Mouse (Mus musculus): ENCODE measurements around the gene Vcp. TPM values are rescaled to one million over a fixed set of nuclear protein-coding genes. Genes with fewer than 3 reads are reported as not detected.

The Vcp gene
- polyA plus RNA-seq, 1 experiment from 2014 or later, result 519 TPM

- no peak overlapping the region for H3K4me2 ChIP-seq (ENCODE audit: low read depth, low read length)
- ATAC-seq (ENCODE audit: low read depth), result no peak
- no peaks in the 10 kb centered on the region for H3K27me3 ChIP-seq (ENCODE audit: control insufficient read depth, insufficient read depth, low read depth, low read length)
- no peak overlapping the region for H3K9ac ChIP-seq (ENCODE audit: low read length)
- peaks cover 34% of the 10 kb centered on the region for H3K36me3 ChIP-seq (ENCODE audit: control insufficient read depth, insufficient read depth, low read length)
- WGBS, result 91% methylated on average over 23 of the region's 23 CpGs
- H3K4me1 ChIP-seq (replicated peaks; ENCODE audit: control insufficient read depth, insufficient read depth, low read length), result peaks cover 5% of the 10 kb centered on the region
- no peak overlapping the region for H3K4me3 ChIP-seq (ENCODE audit: low read length)
- H3K9me3 ChIP-seq (ENCODE audit: control insufficient read depth, low read length), result no peaks in the 10 kb centered on the region
- no peak overlapping the region for H3K27ac ChIP-seq (ENCODE audit: low read length)
Observed at GRCm38 (mm10) chr4:43019641-43020465, 19.5 kb upstream of the Vcp start.

- ATAC-seq (ENCODE audit: low read depth), result no peak
- no peaks in the 10 kb centered on the region for H3K4me1 ChIP-seq (replicated peaks; ENCODE audit: control insufficient read depth, insufficient read depth, low read length)
- no peak overlapping the region for H3K27ac ChIP-seq (ENCODE audit: low read length)
- no peaks in the 10 kb centered on the region for H3K27me3 ChIP-seq (ENCODE audit: control insufficient read depth, insufficient read depth, low read depth, low read length)
- no peaks in the 10 kb centered on the region for H3K9me3 ChIP-seq (ENCODE audit: control insufficient read depth, low read length)
- H3K9ac ChIP-seq (ENCODE audit: low read length), result no peak overlapping the region
- peaks cover 34% of the 10 kb centered on the region for H3K36me3 ChIP-seq (ENCODE audit: control insufficient read depth, insufficient read depth, low read length)
- H3K4me3 ChIP-seq (ENCODE audit: low read length), result no peak overlapping the region
- no peak overlapping the region for H3K4me2 ChIP-seq (ENCODE audit: low read depth, low read length)
- WGBS, result 88% methylated on average over 10 of the region's 10 CpGs
Observed at GRCm38 (mm10) chr4:43019176-43019575, 18.9 kb upstream of the Vcp start.

GRCm38 (mm10) chr4:43018156-43018555 is 17.8 kb upstream of the Vcp start:
- Histone ChIP-seq H3K9ac (ENCODE audit: low read length) (no peak overlapping the region), H3K4me3 (ENCODE audit: low read length) (no peak overlapping the region), H3K9me3 (ENCODE audit: control insufficient read depth, low read length) (no peaks in the 10 kb centered on the region), H3K4me1 (replicated peaks; ENCODE audit: control insufficient read depth, insufficient read depth, low read length) (no peaks in the 10 kb centered on the region), H3K36me3 (ENCODE audit: control insufficient read depth, insufficient read depth, low read length) (peaks cover 34% of the 10 kb centered on the region), H3K27me3 (ENCODE audit: control insufficient read depth, insufficient read depth, low read depth, low read length) (no peaks in the 10 kb centered on the region), H3K4me2 (ENCODE audit: low read depth, low read length) (no peak overlapping the region), H3K27ac (ENCODE audit: low read length) (no peak overlapping the region)
- WGBS, result 92% methylated on average over 4 of the region's 4 CpGs
- no peak for ATAC-seq (ENCODE audit: low read depth)

GRCm38 (mm10) chr4:43012091-43012490 is 11.8 kb upstream of the Vcp start:
- H3K4me3 ChIP-seq (ENCODE audit: low read length), result no peak overlapping the region
- peaks cover 5% of the 10 kb centered on the region; the same call in 1 of the 2 replicates for H3K4me1 ChIP-seq (replicated peaks; ENCODE audit: control insufficient read depth, insufficient read depth, low read length)
- no peak overlapping the region for H3K4me2 ChIP-seq (ENCODE audit: low read depth, low read length)
- no peak for ATAC-seq (ENCODE audit: low read depth)
- no peaks in the 10 kb centered on the region for H3K9me3 ChIP-seq (ENCODE audit: control insufficient read depth, low read length)
- H3K9ac ChIP-seq (ENCODE audit: low read length), result no peak overlapping the region
- H3K36me3 ChIP-seq (ENCODE audit: control insufficient read depth, insufficient read depth, low read length), result peaks cover 4% of the 10 kb centered on the region
- no peak overlapping the region for H3K27ac ChIP-seq (ENCODE audit: low read length)
- 95% methylated on average over 1 of the region's 1 CpGs for WGBS
- H3K27me3 ChIP-seq (ENCODE audit: control insufficient read depth, insufficient read depth, low read depth, low read length), result no peaks in the 10 kb centered on the region

GRCm38 (mm10) chr4:43010161-43011038 is 10.1 kb upstream of the Vcp start, which contains the start of gene Fancg:
TSS of gene Fancg (minus strand) at chr4:43010506.
- Histone ChIP-seq H3K27ac (ENCODE audit: low read length) (peak within 1 kb of the TSS; percentile 23), H3K9ac (ENCODE audit: low read length) (peak within 1 kb of the TSS; percentile 75)
- under 1% methylated on average over 37 of the region's 37 CpGs for WGBS

GRCm38 (mm10) chr4:43005765-43006164 is 5.5 kb upstream of the Vcp start:
- WGBS, result 48% methylated on average over 2 of the region's 2 CpGs
- no peaks in the 10 kb centered on the region for H3K27me3 ChIP-seq (ENCODE audit: control insufficient read depth, insufficient read depth, low read depth, low read length)
- no peak for ATAC-seq (ENCODE audit: low read depth)
- H3K9me3 ChIP-seq (ENCODE audit: control insufficient read depth, low read length), result no peaks in the 10 kb centered on the region
- no peak overlapping the region for H3K4me2 ChIP-seq (ENCODE audit: low read depth, low read length)
- no peaks in the 10 kb centered on the region; the same call in 1 of the 2 replicates for H3K36me3 ChIP-seq (ENCODE audit: control insufficient read depth, insufficient read depth, low read length)
- no peak overlapping the region for H3K4me3 ChIP-seq (ENCODE audit: low read length)
- no peak overlapping the region for H3K9ac ChIP-seq (ENCODE audit: low read length)
- H3K27ac ChIP-seq (ENCODE audit: low read length), result no peak overlapping the region
- peaks cover 8% of the 10 kb centered on the region; the same call in 1 of the 2 replicates for H3K4me1 ChIP-seq (replicated peaks; ENCODE audit: control insufficient read depth, insufficient read depth, low read length)

More at GRCm38 (mm10) chr4:43010161-43011038, 10.1 kb upstream of the Vcp start, which contains the start of gene Fancg:
- Histone ChIP-seq H3K4me3 (ENCODE audit: low read length) (peak within 1 kb of the TSS; percentile 62), H3K4me2 (ENCODE audit: low read depth, low read length) (peak within 1 kb of the TSS; percentile 75), H3K4me1 (replicated peaks; ENCODE audit: control insufficient read depth, insufficient read depth, low read length) (peaks cover 5% of the 10 kb centered on the region; the same call in 1 of the 2 replicates), H3K27me3 (ENCODE audit: control insufficient read depth, insufficient read depth, low read depth, low read length) (no peaks in the 10 kb centered on the region), H3K9me3 (ENCODE audit: control insufficient read depth, low read length) (no peaks in the 10 kb centered on the region), H3K36me3 (ENCODE audit: control insufficient read depth, insufficient read depth, low read length) (no peaks in the 10 kb centered on the region; the same call in 1 of the 2 replicates)
- ATAC-seq (ENCODE audit: low read depth), result peak; percentile 93

GRCm38 (mm10) chr4:43004951-43005350 is 4.6 kb upstream of the Vcp start:
- no peak for ATAC-seq (ENCODE audit: low read depth)
- Histone ChIP-seq H3K4me1 (replicated peaks; ENCODE audit: control insufficient read depth, insufficient read depth, low read length) (peaks cover 8% of the 10 kb centered on the region; the same call in 1 of the 2 replicates), H3K27ac (ENCODE audit: low read length) (no peak overlapping the region), H3K9ac (ENCODE audit: low read length) (no peak overlapping the region), H3K4me2 (ENCODE audit: low read depth, low read length) (no peak overlapping the region), H3K9me3 (ENCODE audit: control insufficient read depth, low read length) (no peaks in the 10 kb centered on the region), H3K36me3 (ENCODE audit: control insufficient read depth, insufficient read depth, low read length) (no peaks in the 10 kb centered on the region; the same call in 1 of the 2 replicates), H3K4me3 (ENCODE audit: low read length) (no peak overlapping the region), H3K27me3 (ENCODE audit: control insufficient read depth, insufficient read depth, low read depth, low read length) (no peaks in the 10 kb centered on the region)
- 93% methylated on average over 3 of the region's 3 CpGs for WGBS

- WGBS, result 76% methylated on average over 12 of the region's 12 CpGs
- Histone ChIP-seq H3K4me3 (ENCODE audit: low read length) (no peak overlapping the region), H3K4me1 (replicated peaks; ENCODE audit: control insufficient read depth, insufficient read depth, low read length) (peaks cover 15% of the 10 kb centered on the region), H3K9me3 (ENCODE audit: control insufficient read depth, low read length) (no peaks in the 10 kb centered on the region), H3K9ac (ENCODE audit: low read length) (no peak overlapping the region), H3K4me2 (ENCODE audit: low read depth, low read length) (no peak overlapping the region), H3K36me3 (ENCODE audit: control insufficient read depth, insufficient read depth, low read length) (no peaks in the 10 kb centered on the region; the same call in 1 of the 2 replicates), H3K27ac (ENCODE audit: low read length) (no peak overlapping the region), H3K27me3 (ENCODE audit: control insufficient read depth, insufficient read depth, low read depth, low read length) (no peaks in the 10 kb centered on the region)
- ATAC-seq (ENCODE audit: low read depth), result no peak
Observed at GRCm38 (mm10) chr4:43002756-43003439, 2.6 kb upstream of the Vcp start.

Data from lung, embryonic 16.5 days (tissue).